Mouse (Mus musculus): ENCODE measurements around the gene Enkd1.

GRCm38 (mm10) chr8:105754688-105755087, 46.7 kb upstream of the Enkd1 start:
- TF ChIP-seq POLR2A (IDR thresholded peaks at IDR 0.05; ENCODE audit: low read depth, low read length) (no peak), CTCF (IDR thresholded peaks at IDR 0.05; ENCODE audit: borderline replicate concordance, insufficient read depth, low read length) (no peak)
